ENCODE assay signal across 9 mouse cellular contexts in the genomic region with DNA sequence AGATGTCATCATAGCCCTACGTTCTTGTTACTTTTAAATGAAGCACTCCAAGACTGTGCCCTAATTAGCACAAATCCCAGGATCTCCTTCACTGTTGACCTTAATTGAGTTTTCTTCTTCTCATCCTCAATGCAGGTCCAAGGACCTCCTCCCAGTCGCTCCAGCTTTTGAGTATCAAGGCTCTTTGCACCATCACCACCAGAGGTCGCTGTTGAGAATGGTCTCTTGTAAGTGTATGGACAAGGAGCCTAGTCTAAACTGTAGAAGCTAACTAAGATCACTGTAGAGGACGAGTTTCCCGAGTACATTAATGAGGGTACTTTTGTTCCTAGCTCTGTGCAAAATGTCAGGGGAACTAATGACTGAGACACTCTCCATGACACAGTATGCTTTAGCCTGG. TPM values are rescaled to one million over a fixed set of nuclear protein-coding genes. Genes with fewer than 3 reads are reported as not detected.
A peak's percentile ranks its signal among the peaks of the same experiment; 100 is the strongest.
DNase-seq lines count a peak whose midpoint lies in the region; ATAC-seq lines count a peak whose summit lies in the region.
"Had no signal": no experiment of that assay in that cellular context is flagged by ENCODE, and none has a peak within 500 bp of the region (broad histone marks: within the 10 kb centered on the region; RNA-seq: fewer than 3 reads in every experiment).

No protein-coding gene starts in this region.

- H3K27me3 ChIP-seq in midbrain, embryonic 11.5 days (ENCODE audit: control insufficient read depth, insufficient read depth, low read length), result no peaks in the 10 kb centered on the region
- H3K27me3 ChIP-seq in midbrain, embryonic 15.5 days (replicated peaks), result no peaks in the 10 kb centered on the region
- H3K27me3 ChIP-seq in heart, embryonic 10.5 days (ENCODE audit: insufficient read depth, poor library complexity, severe bottlenecking), result no peaks in the 10 kb centered on the region

- peak; percentile 93 for DNase-seq in midbrain, embryonic 11.5 days (ENCODE audit: low spot score, missing footprints)
- peak; percentile 75 for DNase-seq in ZHBTc4 (ENCODE audit: low read depth, low spot score)
- DNase-seq in cerebellum, adult 9-10 months, result peak; percentile 34
- DNase-seq in heart, embryonic 10.5 days (ENCODE audit: low spot score), result peak; percentile 77
- DNase-seq in left cerebral cortex, postnatal 4 days, result peak; percentile 73
- DNase-seq in retina, postnatal 7 days (ENCODE audit: low read depth, low spot score), result peak; percentile 56
- DNase-seq in MN1 (ENCODE audit: low spot score), result no peak

- WGBS in midbrain, embryonic 11.5 days, result 41% methylated on average over 5 of the region's 5 CpGs
- 47% methylated on average over 5 of the region's 5 CpGs for WGBS in midbrain, embryonic 15.5 days
- WGBS in heart, embryonic 10.5 days, result 42% methylated on average over 5 of the region's 5 CpGs

- H3K9ac ChIP-seq in midbrain, embryonic 11.5 days (ENCODE audit: low read length), result no peak overlapping the region
- H3K9ac ChIP-seq in midbrain, embryonic 15.5 days, result no peak overlapping the region

- intact Hi-C loops in left cerebral cortex, postnatal 4 days (cut with DNase I), result no loop called here

- no peaks in the 10 kb centered on the region for H3K36me3 ChIP-seq in midbrain, embryonic 11.5 days (ENCODE audit: control insufficient read depth, insufficient read depth, low read length)
- no peaks in the 10 kb centered on the region for H3K36me3 ChIP-seq in midbrain, embryonic 15.5 days (replicated peaks)
- H3K36me3 ChIP-seq in heart, embryonic 10.5 days, result no peaks in the 10 kb centered on the region

- no peaks in the 10 kb centered on the region for H3K9me3 ChIP-seq in midbrain, embryonic 11.5 days (ENCODE audit: control insufficient read depth, low read length)
- H3K9me3 ChIP-seq in midbrain, embryonic 15.5 days, result no peaks in the 10 kb centered on the region
- no peaks in the 10 kb centered on the region for H3K9me3 ChIP-seq in heart, embryonic 10.5 days
- H3K9me3 ChIP-seq: megakaryocyte, embryonic 14.5 days had no signal

- no peak overlapping the region for H3K4me2 ChIP-seq in midbrain, embryonic 11.5 days
- no peak overlapping the region for H3K4me2 ChIP-seq in midbrain, embryonic 15.5 days

- no peak overlapping the region for H3K4me3 ChIP-seq in midbrain, embryonic 11.5 days (ENCODE audit: low read depth, low read length)
- no peak overlapping the region for H3K4me3 ChIP-seq in midbrain, embryonic 15.5 days
- H3K4me3 ChIP-seq in heart, embryonic 10.5 days, result no peak overlapping the region
- H3K4me3 ChIP-seq: megakaryocyte, embryonic 14.5 days had no signal

- no peak for ATAC-seq in midbrain, embryonic 11.5 days (ENCODE audit: low FRiP score)
- no peak for ATAC-seq in midbrain, embryonic 15.5 days (replicated peaks)

- H3K4me1 ChIP-seq in midbrain, embryonic 11.5 days (ENCODE audit: control insufficient read depth, insufficient read depth, low read length), result no peaks in the 10 kb centered on the region
- H3K4me1 ChIP-seq in midbrain, embryonic 15.5 days, result peaks cover 5% of the 10 kb centered on the region; the same call in 1 of the 2 replicates
- H3K4me1 ChIP-seq in heart, embryonic 10.5 days, result no peaks in the 10 kb centered on the region
- H3K4me1 ChIP-seq: megakaryocyte, embryonic 14.5 days had no signal

- no peak overlapping the region for H3K27ac ChIP-seq in midbrain, embryonic 11.5 days (ENCODE audit: low read depth, low read length)
- H3K27ac ChIP-seq in midbrain, embryonic 15.5 days, result no peak overlapping the region
- H3K27ac ChIP-seq in heart, embryonic 10.5 days, result no peak overlapping the region

RNA-seq across cellular contexts. Expression of a gene that starts 14.9 kb away (rescaled TPM):
- polyA plus RNA-seq in midbrain, embryonic 11.5 days (2014; fragmentation: Nextera tagmentation; extraction: Ambion mirVana), result 1.6 TPM in 2 replicates
- polyA plus RNA-seq in midbrain, embryonic 15.5 days (2015; fragmentation: Nextera tagmentation; extraction: Ambion mirVana), result 13.9 and 14.4 TPM in 2 replicates
- 0.07 and 0.77 TPM in 2 replicates for polyA plus RNA-seq in heart, embryonic 10.5 days (2016; fragmentation: Nextera tagmentation; extraction: Ambion mirVana)
- total RNA-seq in left cerebral cortex, postnatal 4 days (2021), result 10 to 100 TPM; 52.8 to 57.6 TPM

RNA-seq across cellular contexts. Expression of a gene that starts 52.2 kb away (rescaled TPM):
- polyA plus RNA-seq in midbrain, embryonic 11.5 days (2014; fragmentation: Nextera tagmentation; extraction: Ambion mirVana), result 0.96 and 1.1 TPM in 2 replicates
- 1.2 and 1.3 TPM in 2 replicates for polyA plus RNA-seq in midbrain, embryonic 15.5 days (2015; fragmentation: Nextera tagmentation; extraction: Ambion mirVana)
- 6.7 and 8.0 TPM in 2 replicates for polyA plus RNA-seq in heart, embryonic 10.5 days (2016; fragmentation: Nextera tagmentation; extraction: Ambion mirVana)
- total RNA-seq in left cerebral cortex, postnatal 4 days (2021), result 1 to 10 TPM in 1 of 2 experiments, not detected in 1; 1.2 TPM

RNA-seq across cellular contexts. Expression of a gene that starts 55.2 kb away (rescaled TPM):
- not detected in 2 replicates for polyA plus RNA-seq in midbrain, embryonic 11.5 days (2014; fragmentation: Nextera tagmentation; extraction: Ambion mirVana)
- not detected in 2 replicates for polyA plus RNA-seq in midbrain, embryonic 15.5 days (2015; fragmentation: Nextera tagmentation; extraction: Ambion mirVana)
- not detected in 2 replicates for polyA plus RNA-seq in heart, embryonic 10.5 days (2016; fragmentation: Nextera tagmentation; extraction: Ambion mirVana)
- total RNA-seq in left cerebral cortex, postnatal 4 days (2021), result not detected
